Mouse (Mus musculus) bone marrow macrophage, adult 2 months (primary cell): ENCODE data around the gene Enc1. TPM values are rescaled to one million over a fixed set of nuclear protein-coding genes. Genes with fewer than 3 reads are reported as not detected.

ENCODE experiments used
- H3K27ac ChIP-seq: 2 replicates; pipeline ENCODE4 v1.5.1; 2012; ENCODE audit warnings: low read depth, low read length; ENCODE audit not compliant: insufficient read depth
- H3K4me1 ChIP-seq: 2 replicates; pipeline ENCODE4 v1.6.1; 2012; ENCODE audit warnings: low read length; ENCODE audit not compliant: control insufficient read depth, insufficient read depth
- H3K4me3 ChIP-seq: 2 replicates; pipeline ENCODE4 v1.5.1; 2012; ENCODE audit warnings: mild to moderate bottlenecking, low read length, moderate library complexity; ENCODE audit not compliant: insufficient read depth
- CTCF ChIP-seq: IDR thresholded peaks from 2 replicates; pipeline ENCODE4 v1.5.1; 2012; ENCODE audit warnings: low read depth, mild to moderate bottlenecking, low read length, moderate library complexity
- POLR2A ChIP-seq: IDR thresholded peaks from 2 replicates; pipeline ENCODE4 v1.6.1; 2012; ENCODE audit warnings: mild to moderate bottlenecking, low read depth, low read length, borderline replicate concordance
- polyA plus RNA-seq: library from polyadenylated mRNA; stranded (reverse); fragments of >200 nt; gene quantifications from 2 replicates; pipeline ENCODE4 v1.2.4, GENCODE M21; 2012; ENCODE audit not compliant: missing spikeins, insufficient read depth, insufficient read length

Enc1 gene
- polyA plus RNA-seq, 1 experiment, result 10.7 TPM

- H3K4me1 ChIP-seq, result peaks cover 47% of the 10 kb centered on the region
- no peak overlapping the region for H3K4me3 ChIP-seq
- TF ChIP-seq POLR2A (no peak), CTCF (no peak)
- no peak overlapping the region for H3K27ac ChIP-seq
Measured at GRCm38 (mm10) chr13:97206046-97206445, 34.9 kb upstream of the Enc1 start.

- H3K4me1 ChIP-seq, result peaks cover 47% of the 10 kb centered on the region
- 0 out of 2 replicates have a peak overlapping the region, but pooled peaks have one; percentile 9 for H3K4me3 ChIP-seq
- TF ChIP-seq CTCF (no peak), POLR2A (no peak)
- H3K27ac ChIP-seq, result peak overlapping the region; percentile 33
Measured at GRCm38 (mm10) chr13:97207472-97208111, 33.3 kb upstream of the Enc1 start.

- peak overlapping the region; percentile 41 for H3K27ac ChIP-seq
Measured at GRCm38 (mm10) chr13:97208112-97208478, 32.8 kb upstream of the Enc1 start.

DNA sequence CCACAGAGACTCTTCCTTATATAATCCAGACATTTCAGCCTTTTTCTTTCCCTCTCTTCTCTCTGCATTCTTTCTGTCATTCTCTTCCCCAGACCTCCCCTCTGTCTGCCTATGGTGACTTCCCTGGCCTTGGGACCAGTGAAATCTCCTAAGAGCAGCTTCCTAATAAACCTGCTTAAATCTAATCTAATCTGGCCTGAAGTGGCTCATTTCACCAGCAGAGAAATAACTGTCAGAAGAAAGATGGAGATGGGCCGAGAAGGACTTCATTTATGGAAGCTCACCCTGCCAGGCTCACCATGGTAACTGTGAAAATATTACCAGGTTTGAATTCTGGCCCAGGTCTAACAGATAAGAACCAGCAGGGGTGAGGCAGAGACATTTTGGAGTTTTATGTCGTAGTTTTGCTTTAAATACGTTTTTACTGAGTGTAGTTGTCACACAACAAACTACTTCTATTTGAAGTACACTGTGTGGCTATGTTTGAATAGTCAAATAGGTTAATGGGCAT is 32.4 kb upstream of the Enc1 start:
- Histone ChIP-seq H3K4me3 (no peak overlapping the region), H3K4me1 (peaks cover 40% of the 10 kb centered on the region), H3K27ac (peak overlapping the region; percentile 41; the same call in 1 of the 2 replicates)
- TF ChIP-seq CTCF, result no peak
- TF ChIP-seq POLR2A, result no peak

More at GRCm38 (mm10) chr13:97208112-97208478, 32.8 kb upstream of the Enc1 start:
- no peak for TF ChIP-seq CTCF
- no peak for TF ChIP-seq POLR2A
- peaks cover 45% of the 10 kb centered on the region for H3K4me1 ChIP-seq
- 0 out of 2 replicates have a peak overlapping the region, but pooled peaks have one; percentile 9 for H3K4me3 ChIP-seq

- Histone ChIP-seq H3K4me3 (no peak overlapping the region), H3K27ac (no peak overlapping the region), H3K4me1 (peaks cover 4% of the 10 kb centered on the region)
- TF ChIP-seq CTCF (no peak), POLR2A (no peak)
Measured at GRCm38 (mm10) chr13:97214583-97215268, 26.2 kb upstream of the Enc1 start.

DNA sequence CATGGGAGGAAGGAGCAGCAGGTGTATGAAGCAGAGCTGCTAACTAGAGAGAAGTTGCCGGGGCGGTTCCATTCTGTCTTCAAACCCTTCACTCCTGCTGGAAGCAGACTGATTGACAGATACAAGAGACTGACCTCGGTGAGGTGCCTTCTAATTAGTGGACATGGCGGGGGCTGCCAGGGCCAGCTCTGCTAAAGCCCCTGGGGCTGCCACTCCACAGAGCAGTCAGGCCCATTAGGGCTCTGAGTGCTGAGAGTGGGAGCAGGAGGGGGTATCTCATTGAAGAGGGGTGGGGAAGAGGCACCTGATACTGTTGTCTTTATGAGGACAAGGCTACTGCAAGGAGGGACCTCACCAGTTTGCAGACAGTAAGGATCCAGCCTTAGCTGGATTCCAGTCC is 25.3 kb upstream of the Enc1 start:
- TF ChIP-seq POLR2A, result no peak
- no peak for TF ChIP-seq CTCF
- H3K4me1 ChIP-seq, result peaks cover 5% of the 10 kb centered on the region
- no peak overlapping the region for H3K4me3 ChIP-seq

DNA sequence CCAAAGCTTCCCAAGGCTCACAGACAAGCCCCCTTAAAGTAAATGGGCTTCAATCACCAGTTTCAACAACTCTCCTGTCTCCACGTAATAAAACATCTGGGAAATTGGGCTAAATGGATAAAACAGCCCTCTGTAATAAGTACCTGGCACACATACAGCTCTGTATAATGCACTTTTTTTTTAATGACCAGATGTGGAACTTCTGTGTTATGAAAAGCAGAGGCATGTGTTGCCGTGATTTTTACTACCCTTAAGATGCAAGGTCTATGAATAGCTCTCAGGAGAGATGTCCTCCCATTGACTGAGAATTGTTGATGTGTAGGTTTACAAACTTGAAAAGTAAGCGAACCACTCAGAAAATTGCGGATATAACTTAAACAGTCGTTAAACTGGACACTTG is 24.7 kb upstream of the Enc1 start:
- Histone ChIP-seq H3K4me1 (peaks cover 5% of the 10 kb centered on the region), H3K27ac (no peak overlapping the region), H3K4me3 (no peak overlapping the region)
- no peak for TF ChIP-seq POLR2A
- TF ChIP-seq CTCF, result no peak

More for the DNA sequence above, 25.3 kb upstream of the Enc1 start:
- no peak overlapping the region for H3K27ac ChIP-seq

DNA sequence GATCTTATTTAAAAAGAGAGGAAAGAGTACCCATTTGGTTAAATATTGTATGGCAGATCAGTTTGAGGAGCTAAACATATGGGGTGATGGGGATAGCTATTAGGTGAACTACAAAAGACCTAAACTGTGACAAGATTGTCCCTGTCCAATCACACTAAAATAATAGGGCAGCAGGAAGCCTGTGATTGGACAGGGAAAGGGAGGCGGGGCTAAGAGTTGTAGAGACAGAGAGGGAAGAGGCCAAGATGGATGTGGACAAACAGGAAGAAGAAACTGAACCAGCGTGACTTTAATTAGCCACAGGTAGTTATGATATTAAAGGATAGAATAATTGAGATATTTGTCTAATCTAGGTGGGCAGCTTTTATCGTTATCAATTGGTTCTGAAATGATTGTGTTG is 20.9 kb upstream of the Enc1 start:
- TF ChIP-seq CTCF (no peak), POLR2A (no peak)
- no peak overlapping the region for H3K4me3 ChIP-seq

GRCm38 (mm10) chr13:97223856-97224255 is 17.0 kb upstream of the Enc1 start:
- no peak overlapping the region for H3K4me3 ChIP-seq
- H3K4me1 ChIP-seq, result peaks cover 5% of the 10 kb centered on the region
- TF ChIP-seq POLR2A (no peak), CTCF (no peak)
- H3K27ac ChIP-seq, result no peak overlapping the region

More for the DNA sequence above, 20.9 kb upstream of the Enc1 start:
- H3K4me1 ChIP-seq, result peaks cover 5% of the 10 kb centered on the region
- H3K27ac ChIP-seq, result no peak overlapping the region

DNA sequence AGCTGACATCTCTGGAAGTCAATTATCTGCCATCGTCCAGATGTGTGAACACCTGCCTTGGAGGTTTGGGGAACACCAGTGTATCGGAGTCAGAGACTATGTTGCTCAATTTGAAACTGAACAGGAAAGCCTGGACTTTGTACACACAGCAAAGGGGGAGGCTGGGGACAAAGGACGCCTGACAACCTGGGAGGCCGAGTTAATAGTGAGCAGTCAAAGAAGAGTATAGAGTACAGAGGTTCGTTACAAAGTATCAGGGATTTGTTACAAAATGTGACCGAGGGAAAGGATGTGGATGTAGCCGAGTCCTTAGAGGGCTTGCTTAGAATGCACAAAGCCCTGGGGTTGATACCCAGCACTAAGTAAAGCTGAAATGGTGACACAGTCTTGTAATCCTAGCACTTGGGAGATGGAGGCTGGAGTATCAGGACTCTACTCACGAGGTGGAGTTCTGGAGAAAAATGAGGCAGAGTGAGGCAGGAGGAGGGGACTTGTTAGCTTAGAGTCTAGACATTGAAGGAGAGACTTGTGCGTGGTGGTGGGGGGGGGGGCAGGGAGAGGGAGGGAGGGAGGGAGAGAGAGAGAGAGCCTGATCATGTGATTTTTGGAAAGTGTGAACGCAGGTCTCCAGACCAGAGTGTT is 16.4 kb upstream of the Enc1 start:
- Histone ChIP-seq H3K4me3 (no peak overlapping the region), H3K27ac (no peak overlapping the region), H3K4me1 (peaks cover 3% of the 10 kb centered on the region)
- TF ChIP-seq CTCF (no peak), POLR2A (no peak)
